Mouse (Mus musculus) midbrain, embryonic 16.5 days (tissue): Measurements from ENCODE around the gene Alk. TPM values are rescaled to one million over a fixed set of nuclear protein-coding genes. Genes with fewer than 3 reads are reported as not detected.

Experiments
- ATAC-seq: fragments of 200-750 bp; cut with Nextera tagmentation; 2 replicates; pipeline ENCODE4 v1.8.0; 2017; ENCODE audit warnings: moderate TSS enrichment
- H3K27ac ChIP-seq: fragments of 300-500 bp; sonication (generic); 2 replicates; pipeline ENCODE4 v1.5.1; 2014; ENCODE audit warnings: mild to moderate bottlenecking, low read length, mixed read lengths
- H3K27me3 ChIP-seq: fragments of 300-500 bp; sonication (generic); 2 replicates; pipeline ENCODE4 v1.6.1; 2014; ENCODE audit warnings: low read depth, low read length, mixed read lengths; ENCODE audit not compliant: control insufficient read depth, insufficient read depth
- H3K36me3 ChIP-seq: fragments of 300-500 bp; sonication (generic); 2 replicates; pipeline ENCODE4 v1.6.1; 2014; ENCODE audit warnings: mild to moderate bottlenecking, low read length, moderate library complexity, mixed read lengths; ENCODE audit not compliant: control insufficient read depth, insufficient read depth
- H3K4me1 ChIP-seq: fragments of 300-500 bp; sonication (generic); 2 replicates; pipeline ENCODE4 v1.6.1; 2014; ENCODE audit warnings: mild to moderate bottlenecking, low read length, mixed read lengths; ENCODE audit not compliant: control insufficient read depth, insufficient read depth
- H3K4me2 ChIP-seq: fragments of 300-500 bp; sonication (generic); 2 replicates; pipeline ENCODE4 v1.6.1; 2014; ENCODE audit warnings: mild to moderate bottlenecking, low read length, mixed read lengths
- H3K4me3 ChIP-seq: fragments of 300-500 bp; sonication (generic); 2 replicates; pipeline ENCODE4 v1.5.1; 2014; ENCODE audit warnings: low read depth, mild to moderate bottlenecking, low read length, moderate library complexity, mixed read lengths
- H3K9ac ChIP-seq: fragments of 300-500 bp; sonication (generic); 2 replicates; pipeline ENCODE4 v1.6.1; 2014; ENCODE audit warnings: low read depth, low read length, mixed read lengths
- H3K9me3 ChIP-seq: fragments of 300-500 bp; sonication (generic); replicated peaks from 2 replicates; pipeline ENCODE4 v1.6.1; 2014; ENCODE audit warnings: mild to moderate bottlenecking, low read length, mixed read lengths; ENCODE audit not compliant: control insufficient read depth, poor library complexity, severe bottlenecking
- WGBS: fragments of 180-500 bp; shearing (Covaris S2); extraction: QIAGEN DNeasy Blood & Tissue Kit; methylation state at CpG from one replicate; pipeline ENCODE4 v1.1.7; 2014; 5-methylcytosine and 5-hydroxymethylcytosine counted together
- polyA plus RNA-seq: library from polyadenylated mRNA; unstranded; fragments of >200 nt; fragmentation: Nextera tagmentation; extraction: Ambion mirVana; gene quantifications from 2 replicates; pipeline ENCODE4 v1.2.1, GENCODE M21; 2015

Alk gene
- polyA plus RNA-seq, 1 experiment from 2014 or later, result 7.6 TPM

GRCm38 (mm10) chr17:72081396-72081795 lies 523.0 kb downstream of the Alk start:
- 74% methylated on average over 2 of the region's 2 CpGs for WGBS
- no peak overlapping the region for H3K9ac ChIP-seq

GRCm38 (mm10) chr17:72076306-72076921 lies 528.0 kb downstream of the Alk start:
- Histone ChIP-seq H3K36me3 (no peaks in the 10 kb centered on the region), H3K9ac (no peak overlapping the region), H3K27me3 (no peaks in the 10 kb centered on the region), H3K27ac (no peak overlapping the region), H3K4me1 (no peaks in the 10 kb centered on the region), H3K4me2 (no peak overlapping the region), H3K4me3 (no peak overlapping the region), H3K9me3 (no peaks in the 10 kb centered on the region)
- 23% methylated on average over 12 of the region's 12 CpGs for WGBS
- ATAC-seq, result no peak

More at GRCm38 (mm10) chr17:72081396-72081795, 523.0 kb downstream of the Alk start:
- Histone ChIP-seq H3K27me3 (no peaks in the 10 kb centered on the region), H3K9me3 (no peaks in the 10 kb centered on the region), H3K4me1 (no peaks in the 10 kb centered on the region), H3K36me3 (no peaks in the 10 kb centered on the region), H3K4me2 (no peak overlapping the region), H3K27ac (no peak overlapping the region), H3K4me3 (no peak overlapping the region)
- ATAC-seq, result no peak

DNA sequence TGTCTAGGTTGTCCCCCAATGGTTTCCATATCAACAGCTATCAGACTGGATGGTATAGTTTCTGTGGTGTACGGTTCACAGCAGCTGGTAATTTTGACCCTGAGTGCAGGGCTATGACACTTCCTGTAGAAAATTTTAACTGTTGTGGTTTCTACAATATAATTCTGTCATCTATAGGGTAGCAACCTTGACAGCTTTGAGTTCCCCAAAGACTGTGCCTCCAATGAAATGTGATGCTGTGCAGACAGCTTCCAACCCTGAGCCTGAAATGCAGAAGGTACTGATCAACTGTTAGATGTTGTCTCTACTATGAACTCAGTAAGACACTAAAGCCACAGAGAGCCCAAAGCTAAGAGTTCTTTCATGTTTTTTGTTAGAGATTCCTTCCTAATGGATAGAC lies 532.6 kb downstream of the Alk start:
- H3K4me1 ChIP-seq, result no peaks in the 10 kb centered on the region
- H3K4me2 ChIP-seq, result no peak overlapping the region
- no peak overlapping the region for H3K4me3 ChIP-seq
- H3K27ac ChIP-seq, result no peak overlapping the region
- H3K27me3 ChIP-seq, result no peaks in the 10 kb centered on the region
- H3K9ac ChIP-seq, result no peak overlapping the region
- no peak for ATAC-seq
- WGBS, result 90% methylated on average over 1 of the region's 1 CpGs
- no peaks in the 10 kb centered on the region for H3K36me3 ChIP-seq
- no peaks in the 10 kb centered on the region for H3K9me3 ChIP-seq

DNA sequence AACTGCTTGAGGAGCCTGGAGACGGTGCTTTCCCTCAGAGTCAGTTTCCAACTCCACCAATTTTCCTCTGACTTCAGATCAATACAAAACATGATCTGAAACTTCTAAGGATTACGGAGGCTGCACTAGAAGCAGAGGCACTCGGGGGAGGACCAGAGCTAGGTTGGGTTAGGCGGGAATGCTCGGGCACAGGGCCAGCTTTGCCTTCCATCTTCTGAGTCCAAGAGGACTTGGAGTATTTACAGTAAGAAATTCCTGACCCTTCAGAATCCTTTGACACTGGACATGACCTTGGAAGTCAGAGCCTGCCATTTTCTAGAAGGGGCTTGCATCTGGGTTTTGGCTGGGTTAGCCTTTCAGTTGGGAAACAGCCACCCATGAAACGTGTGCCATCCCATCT lies 536.3 kb downstream of the Alk start:
- H3K9me3 ChIP-seq, result no peaks in the 10 kb centered on the region
- H3K9ac ChIP-seq, result no peak overlapping the region
- H3K4me2 ChIP-seq, result no peak overlapping the region
- no peaks in the 10 kb centered on the region for H3K36me3 ChIP-seq
- H3K27me3 ChIP-seq, result no peaks in the 10 kb centered on the region
- no peak overlapping the region for H3K4me3 ChIP-seq
- no peaks in the 10 kb centered on the region for H3K4me1 ChIP-seq
- no peak for ATAC-seq
- 82% methylated on average over 6 of the region's 6 CpGs for WGBS
- no peak overlapping the region for H3K27ac ChIP-seq

DNA sequence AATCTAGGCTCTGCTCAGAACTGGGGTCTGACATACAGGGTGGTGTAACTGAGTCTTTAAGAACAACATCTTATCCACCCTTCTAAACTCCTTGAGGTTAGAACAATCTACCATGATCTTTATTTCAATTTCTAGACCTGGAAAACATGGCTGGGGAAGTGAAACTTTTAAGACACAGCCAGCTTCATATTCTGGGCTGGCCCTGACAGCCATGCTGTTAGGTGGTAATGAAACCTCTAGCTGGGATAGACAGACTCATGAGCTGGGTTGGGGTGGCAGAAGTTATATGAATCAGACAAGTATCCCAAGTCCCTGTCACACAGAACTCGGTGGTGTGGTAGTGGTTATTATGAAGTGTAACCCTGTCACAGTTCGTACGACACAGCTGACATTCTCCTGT lies 541.4 kb downstream of the Alk start:
- Histone ChIP-seq H3K4me2 (no peak overlapping the region), H3K4me1 (no peaks in the 10 kb centered on the region), H3K27ac (no peak overlapping the region), H3K9ac (no peak overlapping the region), H3K4me3 (no peak overlapping the region), H3K9me3 (no peaks in the 10 kb centered on the region), H3K36me3 (no peaks in the 10 kb centered on the region), H3K27me3 (no peaks in the 10 kb centered on the region)
- WGBS, result 93% methylated on average over 3 of the region's 3 CpGs
- no peak for ATAC-seq

DNA sequence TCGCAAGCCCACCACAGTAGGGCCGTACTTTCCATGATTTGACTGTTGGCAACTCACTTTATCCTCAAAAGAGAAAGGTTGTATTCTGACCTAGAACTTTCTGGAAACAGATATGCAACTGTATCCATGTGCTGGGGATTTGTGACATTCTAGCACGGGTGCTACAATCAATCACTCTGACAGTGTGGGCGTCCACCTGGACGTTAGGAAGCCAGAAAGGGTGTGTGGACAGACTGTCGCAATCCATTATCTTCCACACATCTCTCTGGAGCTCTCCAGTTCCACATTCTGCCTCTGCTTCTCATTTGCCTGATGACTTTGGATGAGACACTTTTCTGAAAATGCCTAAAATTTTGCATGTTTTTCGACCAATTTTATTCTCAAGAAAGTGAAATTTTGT lies 545.1 kb downstream of the Alk start:
- H3K9ac ChIP-seq, result no peak overlapping the region
- H3K4me1 ChIP-seq, result no peaks in the 10 kb centered on the region
- H3K4me2 ChIP-seq, result no peak overlapping the region
- no peaks in the 10 kb centered on the region for H3K27me3 ChIP-seq
- no peaks in the 10 kb centered on the region for H3K9me3 ChIP-seq
- H3K27ac ChIP-seq, result no peak overlapping the region
- WGBS, result 90% methylated on average over 7 of the region's 7 CpGs
- H3K4me3 ChIP-seq, result no peak overlapping the region
- ATAC-seq, result no peak
- H3K36me3 ChIP-seq, result no peaks in the 10 kb centered on the region

- Histone ChIP-seq H3K27ac (no peak overlapping the region), H3K4me1 (peaks cover 10% of the 10 kb centered on the region; the same call in 1 of the 2 replicates), H3K4me2 (no peak overlapping the region), H3K36me3 (no peaks in the 10 kb centered on the region), H3K27me3 (no peaks in the 10 kb centered on the region), H3K4me3 (no peak overlapping the region), H3K9ac (no peak overlapping the region), H3K9me3 (no peaks in the 10 kb centered on the region)
- 90% methylated on average over 2 of the region's 2 CpGs for WGBS
- ATAC-seq, result no peak
These were observed 558.8 kb downstream of the Alk start for GRCm38 (mm10) chr17:72045671-72046070.

DNA sequence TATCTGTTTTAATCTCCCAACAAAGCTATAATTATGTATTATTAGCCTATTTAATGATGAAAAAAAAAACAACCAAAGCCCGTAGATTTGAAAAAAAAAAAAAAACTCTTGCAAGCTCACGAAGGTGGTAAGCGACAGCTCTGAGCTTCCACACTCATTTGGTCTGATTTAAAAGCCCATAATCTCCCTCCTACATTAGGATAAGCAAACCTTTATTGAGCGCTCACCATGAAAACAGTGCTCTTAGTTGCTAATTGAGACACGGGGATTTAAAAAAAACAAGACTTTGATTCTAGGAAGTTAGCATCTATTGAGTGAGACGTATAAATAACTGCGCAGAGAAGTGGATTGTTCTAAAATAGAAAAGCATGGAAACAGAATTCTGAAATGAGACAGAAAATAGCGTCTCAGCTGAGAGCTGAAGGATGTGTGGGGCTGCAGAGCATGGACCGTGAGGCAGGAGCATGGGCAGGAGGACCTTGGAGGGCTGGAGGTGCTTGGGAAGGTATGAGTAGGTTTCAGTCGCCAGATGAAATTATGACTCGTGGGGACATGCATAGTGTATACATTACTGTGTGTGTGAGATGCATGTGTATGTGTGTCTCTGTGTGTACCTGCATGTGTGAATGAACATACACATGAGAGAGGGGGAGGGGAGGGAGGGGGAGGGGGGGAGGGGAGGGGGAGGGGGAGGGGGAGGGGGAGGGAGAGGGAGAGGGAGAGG lies 560.6 kb downstream of the Alk start:
- Histone ChIP-seq H3K4me2 (0 out of 2 replicates have a peak overlapping the region, but pooled peaks have one; percentile 13), H3K27me3 (no peaks in the 10 kb centered on the region), H3K36me3 (no peaks in the 10 kb centered on the region), H3K27ac (peak overlapping the region; percentile 56), H3K4me3 (no peak overlapping the region), H3K9ac (no peak overlapping the region), H3K4me1 (peaks cover 10% of the 10 kb centered on the region; the same call in 1 of the 2 replicates), H3K9me3 (no peaks in the 10 kb centered on the region)
- 31% methylated on average over 11 of the region's 11 CpGs for WGBS
- ATAC-seq, result 0 out of 2 replicates have a peak, but pooled peaks have one; percentile 11

DNA sequence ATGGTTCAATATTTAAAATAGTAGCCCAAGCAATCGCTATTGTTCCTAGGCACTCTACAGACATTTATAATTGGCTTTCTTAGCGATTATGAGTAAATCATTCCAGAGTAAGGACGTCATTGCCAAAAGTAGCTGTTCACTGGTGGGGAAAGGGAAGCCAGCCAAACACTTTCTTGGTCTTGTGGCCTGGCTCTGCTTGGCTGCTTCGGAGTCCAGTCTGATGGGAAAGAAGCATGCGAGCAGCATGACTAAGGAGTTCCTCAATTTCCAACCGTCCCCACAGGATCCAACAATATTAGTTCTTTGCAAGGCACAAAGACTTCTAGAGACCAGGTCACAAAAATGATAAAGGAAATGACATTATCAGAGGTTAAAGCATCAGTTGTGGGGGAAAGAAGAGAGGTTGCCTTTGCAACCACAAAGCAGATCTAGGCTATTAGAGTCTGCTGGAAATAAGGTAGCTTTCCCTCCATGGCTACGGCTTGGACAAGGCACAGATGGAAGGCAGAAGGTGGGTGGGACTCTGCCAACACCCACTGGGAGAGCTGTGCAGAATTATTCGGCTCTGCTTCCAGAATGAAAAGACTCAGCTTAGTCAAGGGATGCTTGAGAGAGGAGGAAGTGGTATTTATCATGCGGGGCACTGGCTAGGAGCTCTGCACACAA lies 561.3 kb downstream of the Alk start:
- Histone ChIP-seq H3K4me1 (peaks cover 10% of the 10 kb centered on the region; the same call in 1 of the 2 replicates), H3K27ac (peak overlapping the region; percentile 35), H3K4me3 (no peak overlapping the region), H3K9me3 (no peaks in the 10 kb centered on the region), H3K36me3 (no peaks in the 10 kb centered on the region), H3K4me2 (no peak overlapping the region), H3K27me3 (no peaks in the 10 kb centered on the region), H3K9ac (no peak overlapping the region)
- 38% methylated on average over 9 of the region's 9 CpGs for WGBS
- ATAC-seq, result peak; percentile 83
